Mouse (Mus musculus): ENCODE results near the gene Bcas3. TPM values are rescaled to one million over a fixed set of nuclear protein-coding genes. Genes with fewer than 3 reads are reported as not detected.

The Bcas3 gene
- polyA plus RNA-seq, 1 experiment from 2014 or later: 13.6 TPM

DNA sequence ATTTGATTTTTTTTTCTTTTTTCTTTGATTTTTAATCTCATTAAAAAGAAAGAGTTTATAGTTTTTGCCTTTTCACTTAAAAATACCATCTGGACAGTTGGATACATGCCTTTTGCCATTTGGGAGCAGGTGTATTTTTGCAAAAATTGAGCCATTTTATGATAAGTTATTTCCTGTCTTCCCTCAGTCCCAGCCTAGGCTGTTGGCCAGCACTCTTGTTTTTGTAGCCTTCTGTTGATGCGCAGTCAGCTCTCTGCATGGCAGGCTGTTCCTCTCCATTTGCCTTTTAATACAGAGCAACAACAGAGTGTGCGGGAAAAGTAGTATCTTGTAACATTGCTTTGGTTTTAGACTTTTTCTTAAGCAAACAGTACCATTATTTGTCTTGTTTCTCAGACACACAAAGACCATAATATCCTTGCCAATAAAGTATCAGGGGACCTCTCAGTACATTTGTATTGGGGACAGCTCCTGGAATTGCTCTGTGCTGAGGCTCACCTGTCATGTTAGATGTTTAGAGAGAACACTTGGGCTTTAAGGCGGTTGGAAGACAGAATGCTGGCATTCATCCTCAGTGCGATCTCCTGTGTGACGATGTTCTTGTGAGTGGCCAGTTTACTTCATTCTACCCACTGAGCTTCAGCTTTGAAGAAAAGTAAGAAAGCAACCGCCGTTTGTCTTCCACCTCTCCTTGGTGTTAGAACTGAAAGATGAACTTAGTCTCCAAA, 23.6 kb upstream of the Bcas3 start:
- no peak overlapping the region for H3K27ac ChIP-seq (ENCODE audit: low read depth)
- H3K36me3 ChIP-seq (replicated peaks; ENCODE audit: insufficient read depth, low read length): peaks cover 44% of the 10 kb centered on the region
- WGBS (ENCODE audit: insufficient replicate concordance): 89% methylated on average over 7 of the region's 7 CpGs

DNA sequence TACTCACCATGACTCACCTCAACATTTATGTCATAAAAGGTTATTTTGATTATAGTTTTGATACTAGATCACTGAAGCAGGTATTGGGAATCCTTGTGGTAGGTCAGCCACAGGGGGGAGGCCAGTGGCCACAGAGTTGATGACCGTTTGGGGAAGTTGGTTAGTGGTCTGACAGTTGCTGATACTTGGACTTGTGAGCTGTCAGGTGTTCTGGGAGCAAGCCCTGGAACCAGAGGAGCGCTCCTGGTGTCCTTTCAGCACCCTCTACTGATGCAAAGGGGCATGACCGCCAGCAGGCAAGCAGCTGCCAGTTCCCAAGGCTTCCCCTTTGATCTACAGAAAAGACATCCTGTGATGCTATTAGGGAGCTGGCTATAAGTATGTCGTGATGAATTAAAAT, 18.2 kb upstream of the Bcas3 start:
- H3K9ac ChIP-seq (replicated peaks): no peak overlapping the region
- no peak overlapping the region for H3K27ac ChIP-seq (ENCODE audit: low read depth)
- no peak overlapping the region for H3K4me3 ChIP-seq (ENCODE audit: low read depth, low read length)
- 52% methylated on average over 4 of the region's 4 CpGs for WGBS (ENCODE audit: insufficient replicate concordance)
- no peaks in the 10 kb centered on the region for H3K27me3 ChIP-seq (ENCODE audit: insufficient read depth, low read length)
- H3K9me3 ChIP-seq (ENCODE audit: low read length): no peaks in the 10 kb centered on the region
- peak; percentile 79 for TF ChIP-seq CTCF (IDR thresholded peaks at IDR 0.05; ENCODE audit: low read depth)
- TF ChIP-seq EP300 (IDR thresholded peaks at IDR 0.05; ENCODE audit: low read depth): no peak
- no peak overlapping the region for H3K4me2 ChIP-seq (ENCODE audit: low read depth, low read length)
- no peaks in the 10 kb centered on the region for H3K4me1 ChIP-seq (ENCODE audit: insufficient read depth)
- peak; percentile 51 for DNase-seq
- ATAC-seq: no peak
- H3K36me3 ChIP-seq (replicated peaks; ENCODE audit: insufficient read depth, low read length): peaks cover 68% of the 10 kb centered on the region

More for the DNA sequence above, 23.6 kb upstream of the Bcas3 start:
- H3K4me2 ChIP-seq (ENCODE audit: low read depth, low read length): no peak overlapping the region
- H3K4me1 ChIP-seq (ENCODE audit: insufficient read depth): no peaks in the 10 kb centered on the region
- H3K9ac ChIP-seq (replicated peaks): no peak overlapping the region
- no peak overlapping the region for H3K4me3 ChIP-seq (ENCODE audit: low read depth, low read length)
- ATAC-seq: no peak
- no peak for TF ChIP-seq CTCF (IDR thresholded peaks at IDR 0.05; ENCODE audit: low read depth)
- TF ChIP-seq EP300 (IDR thresholded peaks at IDR 0.05; ENCODE audit: low read depth): no peak
- DNase-seq: no peak
- H3K9me3 ChIP-seq (ENCODE audit: low read length): no peaks in the 10 kb centered on the region
- H3K27me3 ChIP-seq (ENCODE audit: insufficient read depth, low read length): no peaks in the 10 kb centered on the region

DNA sequence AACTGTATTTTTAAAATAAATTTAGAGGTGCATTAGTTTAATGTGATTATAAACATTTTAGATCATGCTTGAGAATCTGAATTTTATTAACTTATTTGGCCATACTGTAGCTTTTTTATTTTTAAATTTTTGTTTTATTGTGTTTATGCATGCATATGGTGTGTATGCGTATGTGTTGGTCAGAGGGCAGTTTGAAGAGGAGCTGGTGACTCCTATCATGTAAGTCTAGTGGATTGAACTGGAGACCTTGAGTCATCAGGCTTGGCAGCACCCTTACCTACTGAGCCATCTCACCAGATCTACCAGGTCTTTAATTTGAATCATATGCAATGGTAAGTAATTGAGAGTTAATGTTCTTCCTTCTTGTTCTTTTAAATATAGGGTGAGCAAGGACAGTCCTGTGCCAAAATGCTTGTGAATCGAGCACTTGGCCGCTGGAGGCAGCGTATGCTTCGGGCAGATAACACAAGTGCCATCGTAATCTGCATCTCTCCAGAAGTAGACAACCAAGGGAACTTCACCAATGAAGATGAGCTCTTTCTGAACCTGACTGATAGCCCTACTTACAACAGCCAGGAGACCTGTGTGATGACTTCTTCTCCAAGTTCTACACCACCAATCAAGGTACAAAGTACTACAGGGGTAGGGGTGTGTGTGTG, 13.7 kb upstream of the Bcas3 start:
- Histone ChIP-seq H3K9me3 (ENCODE audit: low read length) (no peaks in the 10 kb centered on the region), H3K4me2 (ENCODE audit: low read depth, low read length) (peak overlapping the region; percentile 61), H3K9ac (replicated peaks) (peak overlapping the region; percentile 42), H3K4me3 (ENCODE audit: low read depth, low read length) (peak overlapping the region; percentile 41), H3K36me3 (replicated peaks; ENCODE audit: insufficient read depth, low read length) (peaks cover 58% of the 10 kb centered on the region), H3K27me3 (ENCODE audit: insufficient read depth, low read length) (no peaks in the 10 kb centered on the region), H3K4me1 (ENCODE audit: insufficient read depth) (no peaks in the 10 kb centered on the region), H3K27ac (ENCODE audit: low read depth) (peak overlapping the region; percentile 84)
- TF ChIP-seq EP300 (IDR thresholded peaks at IDR 0.05; ENCODE audit: low read depth) (peak; percentile 98), CTCF (IDR thresholded peaks at IDR 0.05; ENCODE audit: low read depth) (peak; percentile 58)
- DNase-seq (peak; percentile 60), ATAC-seq (peak; percentile 95)
- 51% methylated on average over 6 of the region's 6 CpGs for WGBS (ENCODE audit: insufficient replicate concordance)

DNA sequence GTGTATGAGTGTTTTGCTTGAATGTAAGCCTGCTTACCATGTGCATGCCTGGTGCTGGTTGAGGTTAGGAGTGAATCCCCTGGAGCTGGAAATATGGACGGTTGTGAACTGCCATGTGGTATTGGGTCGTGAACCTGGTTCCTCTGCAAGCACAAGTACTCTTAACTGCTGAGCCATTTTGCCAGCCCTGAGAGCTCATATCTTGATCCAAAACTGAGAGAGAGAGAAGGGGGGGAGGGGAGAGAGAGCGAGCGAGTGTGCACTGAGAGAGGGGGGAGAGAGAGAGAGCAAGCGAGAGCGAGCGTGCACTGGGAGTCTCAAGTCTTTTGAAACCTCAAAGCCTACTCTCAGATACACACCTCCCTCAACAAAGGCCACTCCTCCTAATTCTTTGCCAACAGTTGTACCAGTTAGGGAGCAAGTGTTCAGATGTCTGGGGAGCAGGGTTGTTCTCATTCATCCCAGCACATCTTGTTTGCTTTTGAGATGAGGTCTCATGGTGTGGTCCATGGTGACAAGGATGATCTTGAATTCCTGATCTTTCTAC, 12.8 kb upstream of the Bcas3 start:
- H3K36me3 ChIP-seq (replicated peaks; ENCODE audit: insufficient read depth, low read length): peaks cover 54% of the 10 kb centered on the region
- H3K4me2 ChIP-seq (ENCODE audit: low read depth, low read length): peak overlapping the region; percentile 61
- H3K4me1 ChIP-seq (ENCODE audit: insufficient read depth): no peaks in the 10 kb centered on the region
- peak overlapping the region; percentile 42; the same call in 1 of the 2 replicates for H3K9ac ChIP-seq (replicated peaks)
- H3K4me3 ChIP-seq (ENCODE audit: low read depth, low read length): peak overlapping the region; percentile 41
- DNase-seq: peak; percentile 21
- no peak for TF ChIP-seq CTCF (IDR thresholded peaks at IDR 0.05; ENCODE audit: low read depth)
- no peaks in the 10 kb centered on the region for H3K9me3 ChIP-seq (ENCODE audit: low read length)
- 75% methylated on average over 7 of the region's 7 CpGs for WGBS (ENCODE audit: insufficient replicate concordance)
- ATAC-seq: peak; percentile 45
- peak overlapping the region; percentile 84 for H3K27ac ChIP-seq (ENCODE audit: low read depth)
- no peaks in the 10 kb centered on the region for H3K27me3 ChIP-seq (ENCODE audit: insufficient read depth, low read length)

DNA sequence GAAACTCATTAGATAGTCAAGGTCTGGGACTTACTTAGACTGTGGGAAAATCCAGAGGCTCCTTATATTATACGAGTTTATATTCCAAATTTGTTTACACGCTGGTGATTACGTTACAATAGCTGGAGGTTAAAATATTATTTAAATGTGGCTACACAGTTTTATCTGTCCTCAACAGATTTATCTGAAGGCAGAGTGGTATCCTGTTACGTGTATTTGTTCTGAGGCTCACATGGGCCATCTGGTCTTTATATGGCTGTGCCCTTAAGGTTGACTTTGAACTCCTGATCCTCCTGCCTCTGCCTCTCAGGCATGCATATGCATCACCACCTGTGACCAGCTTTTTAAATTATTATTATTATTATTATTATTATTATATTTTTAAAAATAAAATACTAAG, 852 bp downstream of the Bcas3 start:
- DNase-seq (no peak), ATAC-seq (no peak)
- no peaks in the 10 kb centered on the region for H3K27me3 ChIP-seq (ENCODE audit: insufficient read depth, low read length)
- peaks cover 5% of the 10 kb centered on the region; the same call in 1 of the 2 replicates for H3K36me3 ChIP-seq (replicated peaks; ENCODE audit: insufficient read depth, low read length)
- TF ChIP-seq CTCF (IDR thresholded peaks at IDR 0.05; ENCODE audit: low read depth) (no peak), EP300 (IDR thresholded peaks at IDR 0.05; ENCODE audit: low read depth) (no peak)
- peak overlapping the region; percentile 92; the same call in 1 of the 2 replicates for H3K27ac ChIP-seq (ENCODE audit: low read depth)
- peak overlapping the region; percentile 85 for H3K4me2 ChIP-seq (ENCODE audit: low read depth, low read length)
- H3K9me3 ChIP-seq (ENCODE audit: low read length): no peaks in the 10 kb centered on the region
- WGBS (ENCODE audit: insufficient replicate concordance): 46% methylated on average over 4 of the region's 4 CpGs
- peak overlapping the region; percentile 88 for H3K9ac ChIP-seq (replicated peaks)
- H3K4me1 ChIP-seq (ENCODE audit: insufficient read depth): peaks cover 10% of the 10 kb centered on the region
- H3K4me3 ChIP-seq (ENCODE audit: low read depth, low read length): peak overlapping the region; percentile 81

DNA sequence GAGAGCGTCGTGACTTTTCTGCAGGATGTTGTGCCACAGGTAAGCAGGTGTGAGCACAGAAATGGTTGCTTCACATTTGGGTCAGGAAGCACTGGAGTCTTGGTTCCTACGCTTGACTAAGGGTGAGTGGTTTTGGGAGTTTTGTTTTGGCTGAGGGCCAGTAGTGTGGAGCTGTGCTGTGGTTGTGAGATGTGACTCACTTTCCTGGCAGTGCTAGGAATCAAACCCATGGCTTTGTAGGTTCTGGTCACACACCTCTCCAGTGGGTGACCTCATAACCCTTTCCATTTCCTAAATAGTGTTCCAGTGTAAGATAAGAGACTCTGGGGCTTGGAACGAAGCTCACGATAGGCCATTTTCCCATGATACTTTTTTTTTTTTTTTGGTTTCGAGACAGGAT, 6.7 kb downstream of the Bcas3 start:
- no peak overlapping the region for H3K9ac ChIP-seq (replicated peaks)
- H3K27ac ChIP-seq (ENCODE audit: low read depth): no peak overlapping the region
- ATAC-seq: no peak
- H3K4me3 ChIP-seq (ENCODE audit: low read depth, low read length): no peak overlapping the region
- DNase-seq: no peak
- WGBS (ENCODE audit: insufficient replicate concordance): 78% methylated on average over 6 of the region's 6 CpGs
- H3K27me3 ChIP-seq (ENCODE audit: insufficient read depth, low read length): no peaks in the 10 kb centered on the region
- H3K9me3 ChIP-seq (ENCODE audit: low read length): no peaks in the 10 kb centered on the region
- no peak for TF ChIP-seq EP300 (IDR thresholded peaks at IDR 0.05; ENCODE audit: low read depth)
- TF ChIP-seq CTCF (IDR thresholded peaks at IDR 0.05; ENCODE audit: low read depth): no peak
- 0 out of 2 replicates have a peak, but pooled peaks cover 3% of the 10 kb centered on the region for H3K4me1 ChIP-seq (ENCODE audit: insufficient read depth)
- no peak overlapping the region for H3K4me2 ChIP-seq (ENCODE audit: low read depth, low read length)
- peaks cover 28% of the 10 kb centered on the region for H3K36me3 ChIP-seq (replicated peaks; ENCODE audit: insufficient read depth, low read length)
